Mouse (Mus musculus) ovary, postnatal 10 days (tissue): ENCODE measurements around the gene Gm21915.

Experiments used
- DNase-seq: peaks from one replicate; pipeline ENCODE4 v3.0.0; 2022; ENCODE audit warnings: low spot score

Gene Gm21915

GRCm38 (mm10) chr9:40666190-40666803 lies 4.1 kb upstream of the Gm21915 start:
- no peak for DNase-seq

DNA sequence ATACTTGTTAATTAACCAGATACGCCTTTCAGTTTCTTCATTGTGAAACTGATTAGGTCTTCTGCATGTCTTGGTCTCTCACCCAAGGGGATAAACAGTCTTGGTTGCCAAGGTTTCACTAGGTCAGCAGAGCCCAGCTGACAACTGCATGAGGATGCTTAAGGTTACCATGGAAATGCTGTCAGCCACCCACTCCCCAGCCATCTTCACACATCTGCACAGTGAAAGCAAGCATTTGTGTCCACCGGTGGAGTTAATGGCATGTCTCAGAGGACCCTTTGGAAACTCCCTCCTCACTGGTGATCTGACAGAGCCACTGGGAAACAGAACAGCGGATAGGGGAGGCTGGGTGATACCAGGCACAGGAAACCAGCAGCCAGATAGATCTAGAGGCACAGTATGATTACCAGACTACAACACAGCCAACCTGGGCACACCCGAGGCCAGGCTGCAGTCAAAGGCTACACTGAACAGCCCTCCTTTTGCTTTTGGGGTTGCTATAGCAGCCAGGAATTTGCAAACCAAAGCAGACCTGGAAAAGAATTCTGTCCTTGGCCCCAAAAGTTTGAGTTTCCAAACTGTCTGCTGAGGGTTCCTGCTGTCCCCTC lies 1.0 kb downstream of the Gm21915 start:
- no peak for DNase-seq

GRCm38 (mm10) chr9:40675203-40675958 lies 5.0 kb downstream of the Gm21915 start:
- no peak for DNase-seq

GRCm38 (mm10) chr9:40678653-40679052 lies 8.2 kb downstream of the Gm21915 start:
- no peak for DNase-seq

GRCm38 (mm10) chr9:40685801-40686420 lies 15.5 kb downstream of the Gm21915 start, which contains the start of gene Clmp:
Gene Clmp (plus strand): TSS chr9:40685962.
- no peak for DNase-seq

DNA sequence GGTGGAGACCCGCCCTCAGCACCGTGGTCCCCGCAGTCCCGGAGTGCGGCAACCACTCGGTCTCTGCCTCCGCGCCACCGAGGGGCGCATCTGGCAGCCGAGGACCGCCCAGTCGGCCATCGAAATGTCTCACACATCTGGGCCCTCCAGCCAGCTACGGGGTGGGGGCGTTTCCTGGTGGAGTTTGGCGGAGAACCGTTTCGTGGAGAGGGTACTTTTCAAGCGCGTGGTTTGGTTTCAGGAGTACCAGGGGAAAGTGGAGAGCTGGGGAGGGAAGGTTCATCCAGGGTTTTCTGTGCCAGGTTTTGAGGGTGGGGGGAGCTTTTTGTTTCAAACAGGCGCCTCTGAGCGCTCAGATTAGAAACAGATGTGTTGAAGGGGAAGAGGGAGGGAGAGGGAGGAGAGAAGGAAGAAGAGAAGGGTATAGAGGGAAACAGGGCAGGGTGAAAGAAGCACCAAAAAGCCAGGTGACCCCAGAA lies 16.0 kb downstream of the Gm21915 start:
- peak; percentile 45 for DNase-seq

GRCm38 (mm10) chr9:40687053-40687452 lies 16.6 kb downstream of the Gm21915 start:
- DNase-seq = no peak

- DNase-seq = no peak
Observed at GRCm38 (mm10) chr9:40687553-40687952, 17.1 kb downstream of the Gm21915 start.

DNA sequence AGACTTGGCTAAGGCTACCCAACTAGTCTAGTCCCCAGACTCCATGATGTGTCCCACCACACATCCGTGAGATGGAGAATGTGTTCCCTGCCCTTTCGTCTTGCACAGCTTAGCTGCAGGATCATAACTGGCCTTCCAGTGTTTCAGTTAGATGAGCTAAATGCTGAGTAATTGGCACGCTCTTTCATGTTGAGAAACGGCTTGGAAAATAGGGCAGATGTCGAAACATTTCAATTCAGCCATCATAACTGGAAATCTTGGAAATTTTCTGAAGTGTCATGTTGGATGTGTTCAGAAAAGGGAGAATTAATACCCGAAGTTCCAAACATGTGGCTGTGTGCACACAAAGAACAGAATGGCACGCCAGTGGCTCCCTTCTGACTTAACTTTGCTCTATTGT lies 20.1 kb downstream of the Gm21915 start:
- DNase-seq = no peak

- DNase-seq = no peak
Observed at GRCm38 (mm10) chr9:40693026-40693425, 22.6 kb downstream of the Gm21915 start.

- DNase-seq = no peak
Observed at GRCm38 (mm10) chr9:40693768-40694167, 23.4 kb downstream of the Gm21915 start.

GRCm38 (mm10) chr9:40694284-40694683 lies 23.9 kb downstream of the Gm21915 start:
- DNase-seq = no peak

DNA sequence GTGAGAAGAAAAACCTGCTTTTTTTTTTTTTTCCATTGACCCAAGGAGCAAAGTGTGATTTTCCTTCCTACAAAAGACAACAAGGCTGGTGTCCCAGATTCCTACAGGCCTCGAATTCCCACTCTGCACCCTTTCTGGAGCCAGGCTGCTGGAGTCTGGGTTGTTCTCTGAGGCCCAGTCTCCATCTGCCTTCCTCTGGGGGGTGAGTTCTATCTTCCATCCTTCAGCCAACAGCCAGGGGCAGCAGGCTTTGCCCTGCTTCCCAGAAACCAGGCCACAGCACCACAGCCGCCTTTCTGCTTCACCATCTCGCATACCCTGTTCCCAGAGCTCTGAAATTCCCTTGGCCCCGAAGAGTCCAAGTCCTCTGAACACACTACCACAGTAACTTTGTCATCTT lies 25.7 kb downstream of the Gm21915 start:
- no peak for DNase-seq

GRCm38 (mm10) chr9:40699194-40699593 lies 28.8 kb downstream of the Gm21915 start:
- DNase-seq = no peak

DNA sequence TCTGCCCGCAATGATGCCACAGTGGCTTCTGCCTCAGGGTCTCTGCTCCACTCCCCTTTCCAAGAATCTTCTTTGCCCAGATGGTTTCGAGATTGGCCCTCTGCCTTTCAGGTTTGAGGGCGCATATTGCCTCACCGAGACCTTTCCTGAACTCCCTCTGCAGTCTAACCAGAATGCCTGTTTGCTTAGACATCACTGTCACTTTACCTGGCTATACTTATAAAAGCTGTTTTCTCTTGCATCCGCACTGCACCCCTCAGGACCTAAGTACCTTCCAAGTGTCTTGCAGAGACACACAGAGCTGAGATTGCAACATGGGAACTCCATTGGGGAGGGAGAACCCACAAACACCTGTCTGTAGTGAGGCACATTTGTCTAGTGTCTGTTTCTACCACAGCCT lies 29.8 kb downstream of the Gm21915 start:
- DNase-seq = no peak

DNA sequence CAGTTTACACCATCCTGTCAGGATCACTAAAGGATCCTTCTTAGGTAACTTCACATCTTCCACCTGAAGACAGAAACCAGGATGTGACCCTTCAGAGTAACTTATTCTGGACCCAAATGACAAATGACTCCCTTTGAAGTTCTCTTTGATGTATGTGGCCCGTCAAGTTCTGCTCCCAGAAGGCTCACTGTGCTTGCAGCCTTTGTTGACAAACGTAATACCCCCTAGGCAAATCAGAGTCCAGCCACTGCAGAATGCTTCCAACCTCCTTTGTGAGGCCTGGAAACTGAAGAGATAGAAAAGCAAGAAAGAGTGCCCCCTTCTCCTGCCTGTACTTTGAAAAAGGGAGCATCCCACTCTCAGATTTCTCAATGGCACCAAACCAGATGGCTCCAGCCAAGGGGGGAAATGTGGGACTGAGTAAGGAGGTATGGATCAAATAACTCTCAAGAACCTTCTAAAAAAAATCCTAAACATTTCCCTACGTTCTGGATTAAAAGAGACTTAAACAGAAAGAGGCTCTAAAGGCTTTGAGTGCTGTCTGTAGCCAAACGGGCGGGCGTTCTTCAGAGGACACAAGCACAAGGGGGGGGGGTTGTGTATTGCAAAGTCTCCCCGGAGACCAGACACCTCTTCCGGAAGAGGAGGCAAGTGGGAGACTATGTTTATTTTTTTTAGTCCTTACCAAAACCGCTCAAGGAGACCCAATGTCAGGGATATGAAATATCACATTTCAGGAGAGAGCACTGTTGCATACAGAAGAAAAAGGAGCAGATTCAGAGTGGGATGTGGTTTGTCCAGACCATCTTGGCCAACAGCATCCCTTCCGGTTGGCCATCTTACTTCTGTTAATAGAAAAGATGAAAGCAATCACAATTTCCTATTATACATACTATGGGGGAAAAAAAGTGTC lies 34.2 kb downstream of the Gm21915 start:
- DNase-seq = no peak

DNA sequence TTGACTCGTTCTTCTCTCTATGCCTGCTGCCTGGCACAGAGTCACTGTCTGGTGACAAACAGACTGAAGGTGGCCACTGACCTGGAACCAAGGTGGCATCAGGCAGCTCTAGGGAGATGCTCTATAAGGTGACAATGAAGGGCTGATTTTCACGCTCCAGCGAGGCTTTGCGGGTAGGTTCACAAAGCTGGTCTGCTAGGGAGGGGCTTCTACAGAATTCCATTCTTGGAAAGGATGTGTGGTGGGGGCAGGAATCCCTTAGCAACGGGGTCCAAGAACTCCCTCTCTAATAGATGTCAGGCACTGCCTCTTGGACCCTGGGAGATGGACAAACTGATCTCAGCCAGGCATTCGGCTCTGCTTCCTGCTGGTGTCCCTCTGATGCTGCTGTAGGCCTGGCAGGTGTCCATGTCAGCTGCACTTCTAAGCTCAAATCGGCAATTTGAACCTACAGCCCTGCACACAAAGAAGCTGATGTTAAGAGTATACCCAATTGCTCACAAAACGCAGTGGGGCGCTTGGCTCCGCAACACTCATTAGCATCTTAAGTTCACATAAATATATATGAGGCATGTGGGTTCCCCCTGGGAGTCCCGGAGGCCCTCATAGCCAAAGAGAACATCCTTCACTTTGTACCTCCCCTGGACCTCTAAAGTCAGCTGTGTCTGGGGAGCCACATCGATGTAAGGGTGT lies 38.2 kb downstream of the Gm21915 start:
- DNase-seq = no peak

GRCm38 (mm10) chr9:40709141-40709537 lies 38.7 kb downstream of the Gm21915 start:
- no peak for DNase-seq

DNA sequence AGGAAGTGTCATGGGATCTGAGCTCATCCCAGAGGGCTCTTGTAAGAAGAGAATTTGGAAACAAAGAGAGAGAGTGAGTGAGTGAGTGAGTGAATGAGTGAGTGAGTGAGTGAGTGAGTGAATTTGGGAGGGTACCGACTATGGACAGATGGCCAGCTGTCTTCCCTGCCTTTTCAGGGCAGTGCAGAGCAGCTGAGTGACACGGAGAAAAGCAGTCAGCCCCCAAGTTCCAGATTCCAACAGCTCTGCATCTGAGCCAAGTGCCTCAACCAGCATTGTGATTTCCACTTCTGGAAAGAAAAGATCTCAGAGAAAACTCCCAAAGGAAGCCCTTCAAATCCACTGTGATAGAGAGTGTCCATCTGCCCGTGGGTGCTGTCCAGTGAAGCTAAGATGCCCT lies 39.2 kb downstream of the Gm21915 start:
- DNase-seq = no peak

DNA sequence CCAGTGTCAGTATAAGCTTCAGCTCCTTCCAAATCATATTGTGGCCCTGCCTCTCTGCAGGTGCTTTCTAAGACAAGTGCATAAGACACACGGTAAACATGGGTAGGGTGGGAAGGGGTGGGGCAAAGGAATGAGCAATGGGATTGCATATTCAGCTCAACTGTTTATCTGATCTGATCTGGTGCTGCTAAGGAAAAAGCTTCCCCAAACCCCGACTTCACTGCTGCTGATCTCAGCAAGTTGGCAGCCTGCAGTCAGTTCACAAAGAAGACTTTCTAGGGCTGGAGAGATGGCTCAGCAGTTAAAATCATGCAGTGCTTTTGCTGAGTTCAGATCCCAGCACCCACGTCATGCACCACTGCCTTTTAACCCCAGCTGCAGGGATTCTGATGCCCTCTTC lies 39.6 kb downstream of the Gm21915 start:
- DNase-seq = no peak

- no peak for DNase-seq
Observed at GRCm38 (mm10) chr9:40711654-40712053, 41.2 kb downstream of the Gm21915 start.
